Comparison of ENCODE assay signal across 10 mouse cellular contexts in the genomic region with DNA sequence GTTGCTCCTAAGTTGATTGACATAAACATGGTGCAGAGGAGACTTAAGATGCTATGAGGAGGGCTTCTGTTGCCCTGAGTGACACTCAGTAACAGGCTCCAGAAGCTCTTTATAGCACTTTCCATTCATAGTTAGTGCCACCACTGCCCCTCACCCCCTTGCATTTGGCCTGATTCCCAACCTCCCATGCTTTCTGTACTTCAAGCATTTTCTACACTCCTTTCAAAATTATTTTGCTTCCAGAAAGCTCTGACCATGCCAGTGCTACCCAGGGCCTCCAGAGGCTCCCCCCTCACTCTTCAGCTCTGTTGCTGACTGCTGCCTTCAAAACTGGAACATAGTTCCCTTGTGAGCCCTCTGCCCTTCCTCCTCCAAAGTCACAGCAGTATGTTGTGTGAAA.
DNase-seq lines count a peak whose midpoint lies in the region; ATAC-seq lines count a peak whose summit lies in the region.
"Had no signal": no experiment of that assay in that cellular context is flagged by ENCODE, and none has a peak within 500 bp of the region (broad histone marks: within the 10 kb centered on the region; RNA-seq: fewer than 3 reads in every experiment).

No protein-coding gene starts in this region.

- no peak overlapping the region for H3K4me2 ChIP-seq in hindbrain, embryonic 11.5 days (replicated peaks; ENCODE audit: low read depth, low read length)
- H3K4me2 ChIP-seq: neural tube, embryonic 12.5 days had no signal

- no peak overlapping the region for H3K4me3 ChIP-seq in hindbrain, embryonic 10.5 days
- no peak overlapping the region for H3K4me3 ChIP-seq in hindbrain, embryonic 11.5 days (ENCODE audit: low read depth, low read length)
- H3K4me3 ChIP-seq in limb, embryonic 10.5 days: no peak overlapping the region
- H3K4me3 ChIP-seq: neural tube, embryonic 12.5 days had no signal

- H3K4me1 ChIP-seq in hindbrain, embryonic 10.5 days (replicated peaks): peaks cover 7% of the 10 kb centered on the region; the same call in 1 of the 2 replicates
- H3K4me1 ChIP-seq in hindbrain, embryonic 11.5 days (replicated peaks; ENCODE audit: control insufficient read depth, insufficient read depth, low read length): no peaks in the 10 kb centered on the region
- H3K4me1 ChIP-seq in limb, embryonic 10.5 days: peaks cover 10% of the 10 kb centered on the region
- H3K4me1 ChIP-seq: neural tube, embryonic 12.5 days had no signal

- no peak for ATAC-seq in hindbrain, embryonic 11.5 days (ENCODE audit: low FRiP score)
- no peak for ATAC-seq in erythroid progenitor cell, adult 5-6 weeks (replicated peaks; ENCODE audit: low FRiP score, poor library complexity, severe bottlenecking)

- no peak for DNase-seq in hindbrain, embryonic 10.5 days (ENCODE audit: low spot score)
- no peak for DNase-seq in hindbrain, embryonic 11.5 days (ENCODE audit: low spot score)
- peak; percentile 77 for DNase-seq in adipocyte (ENCODE audit: low spot score)
- peak; percentile 10 for DNase-seq in brain, embryonic 18.5 days (ENCODE audit: low read depth, low spot score)
- DNase-seq in limb, embryonic 10.5 days (ENCODE audit: low spot score): no peak
- no peak for DNase-seq in thymus, postnatal 25 days
- DNase-seq: gastrocnemius, postnatal 14 days; heart, postnatal 4 days had no signal

- no peak overlapping the region for H3K9ac ChIP-seq in hindbrain, embryonic 11.5 days (ENCODE audit: low read depth, low read length)
- H3K9ac ChIP-seq: neural tube, embryonic 12.5 days had no signal

- H3K9me3 ChIP-seq in hindbrain, embryonic 10.5 days: no peaks in the 10 kb centered on the region
- no peaks in the 10 kb centered on the region for H3K9me3 ChIP-seq in hindbrain, embryonic 11.5 days (ENCODE audit: control insufficient read depth, low read length)
- no peaks in the 10 kb centered on the region for H3K9me3 ChIP-seq in limb, embryonic 10.5 days (replicated peaks)
- H3K9me3 ChIP-seq: neural tube, embryonic 12.5 days had no signal

- H3K27ac ChIP-seq in hindbrain, embryonic 10.5 days: peak overlapping the region; percentile 31; the same call in 1 of the 2 replicates
- no peak overlapping the region for H3K27ac ChIP-seq in hindbrain, embryonic 11.5 days (ENCODE audit: low read depth, low read length)
- H3K27ac ChIP-seq in limb, embryonic 10.5 days: peak overlapping the region; percentile 74
- H3K27ac ChIP-seq: neural tube, embryonic 12.5 days had no signal

- no peaks in the 10 kb centered on the region for H3K27me3 ChIP-seq in hindbrain, embryonic 10.5 days (ENCODE audit: insufficient read depth, poor library complexity, severe bottlenecking)
- H3K27me3 ChIP-seq in hindbrain, embryonic 11.5 days (ENCODE audit: control insufficient read depth, insufficient read depth, low read length): no peaks in the 10 kb centered on the region
- H3K27me3 ChIP-seq in limb, embryonic 10.5 days (ENCODE audit: low read depth, poor library complexity, severe bottlenecking): no peaks in the 10 kb centered on the region
- H3K27me3 ChIP-seq: neural tube, embryonic 12.5 days had no signal

- no peaks in the 10 kb centered on the region for H3K36me3 ChIP-seq in hindbrain, embryonic 10.5 days
- no peaks in the 10 kb centered on the region for H3K36me3 ChIP-seq in hindbrain, embryonic 11.5 days (ENCODE audit: control insufficient read depth, insufficient read depth, low read length)
- H3K36me3 ChIP-seq in limb, embryonic 10.5 days: no peaks in the 10 kb centered on the region
- H3K36me3 ChIP-seq: neural tube, embryonic 12.5 days had no signal

Comparison
In these comparisons a context has a peak if more than half of its experiments do, and no peak if none do; other contexts are left out.
1. DNase-seq: peak in adipocyte (single experiment) and brain, embryonic 18.5 days (single experiment); none in hindbrain, embryonic 10.5 days (single experiment), hindbrain, embryonic 11.5 days (single experiment), limb, embryonic 10.5 days (single experiment) and thymus, postnatal 25 days (single experiment).